In genomic region chr11:77896820-77897805, GRCm38 (mm10) we compare ENCODE assay signal across 8 mouse cellular contexts. TPM values are rescaled to one million over a fixed set of nuclear protein-coding genes. Genes with fewer than 3 reads are reported as not detected.
A peak's percentile ranks its signal among the peaks of the same experiment; 100 is the strongest.
DNase-seq lines count a peak whose midpoint lies in the region; ATAC-seq and TF ChIP-seq lines count a peak whose summit lies in the region.

No protein-coding gene starts in this region.

- 7% methylated on average over 23 of the region's 23 CpGs for WGBS in embryonic facial prominence, embryonic 13.5 days
- WGBS in limb, embryonic 12.5 days: 26% methylated on average over 23 of the region's 23 CpGs

- peak overlapping the region; percentile 27 for H3K4me3 ChIP-seq in ES-Bruce4 (ENCODE audit: low read depth, low read length)
- peak overlapping the region; percentile 19 for H3K4me3 ChIP-seq in embryonic facial prominence, embryonic 13.5 days
- H3K4me3 ChIP-seq in limb, embryonic 12.5 days (replicated peaks): 0 out of 2 replicates have a peak overlapping the region, but pooled peaks have one; percentile 6

- no peaks in the 10 kb centered on the region for H3K9me3 ChIP-seq in ES-Bruce4 (replicated peaks; ENCODE audit: control insufficient read depth, insufficient read depth, low read length, poor library complexity, severe bottlenecking)
- H3K9me3 ChIP-seq in embryonic facial prominence, embryonic 13.5 days: no peaks in the 10 kb centered on the region
- 0 out of 2 replicates have a peak, but pooled peaks cover 5% of the 10 kb centered on the region for H3K9me3 ChIP-seq in limb, embryonic 12.5 days

- H3K36me3 ChIP-seq in ES-Bruce4 (ENCODE audit: control insufficient read depth, insufficient read depth, low read length, poor library complexity, severe bottlenecking): no peaks in the 10 kb centered on the region
- no peaks in the 10 kb centered on the region for H3K36me3 ChIP-seq in embryonic facial prominence, embryonic 13.5 days
- H3K36me3 ChIP-seq in limb, embryonic 12.5 days: no peaks in the 10 kb centered on the region

- no peak for TF ChIP-seq CTCF in ES-Bruce4 (IDR thresholded peaks at IDR 0.05; ENCODE audit: low read depth, low read length)

- TF ChIP-seq POLR2A in ES-Bruce4 (IDR thresholded peaks at IDR 0.05; ENCODE audit: insufficient read depth, low read length): no peak

- peak; percentile 48 for DNase-seq in embryo, embryonic 10 days (ENCODE audit: low spot score)
- no peak for DNase-seq in embryo, embryonic 9.5 days (ENCODE audit: extremely low spot score)
- no peak for DNase-seq in kidney, postnatal 10 days
- DNase-seq in ovary, adult 18-20 months (ENCODE audit: low spot score): no peak

- peak overlapping the region; percentile 25 for H3K27ac ChIP-seq in ES-Bruce4 (ENCODE audit: insufficient read depth, low read length)
- 0 out of 2 replicates have a peak overlapping the region, but pooled peaks have one; percentile 7 for H3K27ac ChIP-seq in embryonic facial prominence, embryonic 13.5 days
- H3K27ac ChIP-seq in limb, embryonic 12.5 days: no peak overlapping the region

- TF ChIP-seq EP300 in ES-Bruce4 (IDR thresholded peaks at IDR 0.05; ENCODE audit: insufficient read depth, low read depth, low read length): no peak

- H3K9ac ChIP-seq in ES-Bruce4 (ENCODE audit: low read depth, poor library complexity, severe bottlenecking): peak overlapping the region; percentile 56
- peak overlapping the region; percentile 49; the same call in 1 of the 2 replicates for H3K9ac ChIP-seq in embryonic facial prominence, embryonic 13.5 days
- no peak overlapping the region for H3K9ac ChIP-seq in limb, embryonic 12.5 days (replicated peaks)

- H3K4me2 ChIP-seq in embryonic facial prominence, embryonic 13.5 days: peak overlapping the region; percentile 50
- peak overlapping the region; percentile 24; the same call in 1 of the 2 replicates for H3K4me2 ChIP-seq in limb, embryonic 12.5 days

- ATAC-seq in embryonic facial prominence, embryonic 13.5 days (ENCODE audit: insufficient number of reproducible peaks, insufficient read depth, low FRiP score, low TSS enrichment, low read depth): no peak
- no peak for ATAC-seq in limb, embryonic 12.5 days (ENCODE audit: insufficient number of reproducible peaks, insufficient read depth, low FRiP score, low TSS enrichment, low read depth)
- no peak for ATAC-seq in megakaryocyte, adult 5-6 weeks (ENCODE audit: poor library complexity, severe bottlenecking)

- H3K27me3 ChIP-seq in ES-Bruce4 (ENCODE audit: control insufficient read depth, insufficient read depth, low read length, poor library complexity, severe bottlenecking): no peaks in the 10 kb centered on the region
- H3K27me3 ChIP-seq in embryonic facial prominence, embryonic 13.5 days: peaks cover 48% of the 10 kb centered on the region
- peaks cover 67% of the 10 kb centered on the region for H3K27me3 ChIP-seq in limb, embryonic 12.5 days

- H3K4me1 ChIP-seq in ES-Bruce4 (ENCODE audit: control insufficient read depth, insufficient read depth, low read length): peaks cover 8% of the 10 kb centered on the region
- H3K4me1 ChIP-seq in embryonic facial prominence, embryonic 13.5 days: peaks cover 47% of the 10 kb centered on the region
- peaks cover 33% of the 10 kb centered on the region for H3K4me1 ChIP-seq in limb, embryonic 12.5 days (replicated peaks)

RNA-seq across cellular contexts. Expression of gene Pipox, which starts 3.2 kb away (rescaled TPM):
- polyA plus RNA-seq in ES-Bruce4 (2011; ENCODE audit: insufficient read depth, insufficient read length, low read depth, missing spikeins): 14.3 and 17.0 TPM in 2 replicates
- 1.1 and 1.3 TPM in 2 replicates for polyA plus RNA-seq in embryonic facial prominence, embryonic 13.5 days (2015; fragmentation: Nextera tagmentation; extraction: Ambion mirVana)
- 0.41 and 0.66 TPM in 2 replicates for polyA plus RNA-seq in limb, embryonic 12.5 days (2016; fragmentation: Nextera tagmentation; extraction: Ambion mirVana)
- total RNA-seq in megakaryocyte, adult 5-6 weeks (2015): not detected in 2 replicates
- total RNA-seq in megakaryocyte, adult 5-6 weeks (2017): not detected in 2 replicates

RNA-seq across cellular contexts. Expression of gene Sez6, which starts 33.5 kb away (rescaled TPM):
- 0.33 and 0.57 TPM in 2 replicates for polyA plus RNA-seq in ES-Bruce4 (2011; ENCODE audit: insufficient read depth, insufficient read length, low read depth, missing spikeins)
- polyA plus RNA-seq in embryonic facial prominence, embryonic 13.5 days (2015; fragmentation: Nextera tagmentation; extraction: Ambion mirVana): 1.5 and 2.6 TPM in 2 replicates
- 0.06 TPM in 1 of 2 replicates, not detected in the other for polyA plus RNA-seq in limb, embryonic 12.5 days (2016; fragmentation: Nextera tagmentation; extraction: Ambion mirVana)
- not detected in 2 replicates for total RNA-seq in megakaryocyte, adult 5-6 weeks (2015)
- not detected in 2 replicates for total RNA-seq in megakaryocyte, adult 5-6 weeks (2017)
